Mouse (Mus musculus) T-helper 2 cell (primary cell): ENCODE results near the gene Colgalt1.

Experiments
- in situ Hi-C: fragments of 300-600 bp; cut with MboI, MseI; formaldehyde crosslinking; loops from one replicate; pipeline ENCODE4 v1.15.1; 2025; ENCODE audit warnings: high pct_unique_total_duplicates

Gene Colgalt1

GRCm38 (mm10) chr8:71610822-71611651 lies at the start of gene Colgalt1:
Gene Colgalt1, plus strand, starts transcription at chr8:71610998.
- in situ Hi-C loops = no loop called here

GRCm38 (mm10) chr8:71561401-71561800 lies 49.4 kb upstream of the Colgalt1 start:
- in situ Hi-C loops = loop anchor here (5.0 kb wide), 2 partner anchors 36 to 71 kb away; partner anchors contain the start of gene Fam129c

- in situ Hi-C loops = loop anchor here (5.0 kb wide), 2 partner anchors 35 to 70 kb away; partner anchors contain the start of gene Fam129c
Observed at GRCm38 (mm10) chr8:71562751-71563150, 48.0 kb upstream of the Colgalt1 start.

GRCm38 (mm10) chr8:71563992-71564391 lies 46.8 kb upstream of the Colgalt1 start:
- in situ Hi-C loops = loop anchor here (5.0 kb wide), 2 partner anchors 33 to 68 kb away; partner anchors contain the start of gene Fam129c

- in situ Hi-C loops = loop anchor here (5.0 kb wide), 1 partner anchor 91 kb away; no protein-coding TSS in a partner anchor
Observed at GRCm38 (mm10) chr8:71566501-71566900, 44.3 kb upstream of the Colgalt1 start, which contains the start of gene Nxnl1. Gene Nxnl1, minus strand, starts transcription at chr8:71566601.

GRCm38 (mm10) chr8:71567587-71567986 lies 43.2 kb upstream of the Colgalt1 start:
- in situ Hi-C loops = loop anchor here (5.0 kb wide), 1 partner anchor 90 kb away; no protein-coding TSS in a partner anchor

- in situ Hi-C loops = loop anchor here (5.0 kb wide), 1 partner anchor 89 kb away; no protein-coding TSS in a partner anchor
Observed at GRCm38 (mm10) chr8:71568387-71568937, 42.3 kb upstream of the Colgalt1 start, which contains the start of gene Slc27a1. Gene Slc27a1, plus strand, starts transcription at chr8:71568882.

GRCm38 (mm10) chr8:71568941-71569340 lies 41.9 kb upstream of the Colgalt1 start:
- in situ Hi-C loops = loop anchor here (5.0 kb wide), 1 partner anchor 88 kb away; no protein-coding TSS in a partner anchor

GRCm38 (mm10) chr8:71569366-71570290 lies 41.2 kb upstream of the Colgalt1 start:
- in situ Hi-C loops = loop anchor here (5.0 kb wide), 1 partner anchor 88 kb away; no protein-coding TSS in a partner anchor

- in situ Hi-C loops = no loop called here
Observed at GRCm38 (mm10) chr8:71570291-71570954, 40.4 kb upstream of the Colgalt1 start.

GRCm38 (mm10) chr8:71572077-71572476 lies 38.7 kb upstream of the Colgalt1 start:
- in situ Hi-C loops = no loop called here

- in situ Hi-C loops = no loop called here
Observed at GRCm38 (mm10) chr8:71572847-71573633, 37.8 kb upstream of the Colgalt1 start.

GRCm38 (mm10) chr8:71574426-71574825 lies 36.4 kb upstream of the Colgalt1 start:
- in situ Hi-C loops = no loop called here

- in situ Hi-C loops = no loop called here
Observed at GRCm38 (mm10) chr8:71575020-71575419, 35.8 kb upstream of the Colgalt1 start.

GRCm38 (mm10) chr8:71577856-71578387 lies 32.9 kb upstream of the Colgalt1 start:
- in situ Hi-C loops = no loop called here

- in situ Hi-C loops = no loop called here
Observed at GRCm38 (mm10) chr8:71579009-71579408, 31.8 kb upstream of the Colgalt1 start.

GRCm38 (mm10) chr8:71579476-71579875 lies 31.3 kb upstream of the Colgalt1 start:
- in situ Hi-C loops = no loop called here

- in situ Hi-C loops = no loop called here
Observed at GRCm38 (mm10) chr8:71580201-71580600, 30.6 kb upstream of the Colgalt1 start.

- in situ Hi-C loops = no loop called here
Observed at GRCm38 (mm10) chr8:71586891-71587290, 23.9 kb upstream of the Colgalt1 start.

GRCm38 (mm10) chr8:71588762-71589161 lies 22.0 kb upstream of the Colgalt1 start:
- in situ Hi-C loops = no loop called here
